Mouse (Mus musculus): ENCODE results near the gene Klra2.
"Not testable (repeated sequence)": the region's sequence is repeated elsewhere in the genome, so short reads cannot be mapped to it uniquely, and the experiment has no call there.

Klra2 gene

DNA sequence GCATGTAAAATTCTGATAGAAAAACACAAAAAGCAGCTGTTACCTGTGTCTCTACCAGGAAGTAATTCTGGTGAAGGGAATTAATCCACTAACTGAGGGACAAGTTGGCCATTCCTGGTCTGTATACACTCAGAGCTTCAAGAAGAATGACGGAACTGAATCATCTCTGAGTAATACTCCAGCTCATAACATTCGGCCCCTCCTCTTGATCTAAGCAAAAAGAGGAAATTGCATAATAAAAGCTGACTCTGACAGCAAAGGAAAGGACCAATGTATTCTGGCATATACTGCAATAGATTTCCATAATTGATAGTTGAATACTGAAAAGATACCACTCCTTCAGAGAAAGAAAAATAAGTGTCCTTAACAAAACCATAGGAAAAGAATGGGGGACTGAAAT, at the start of gene Klra2:
Gene Klra2 (minus strand): TSS at position 157 of the 400 bp plus-strand sequence.
- no peak for DNase-seq (ENCODE audit: low spot score in 2 of 2)

GRCm38 (mm10) chr6:131294435-131295112, 47.4 kb upstream of the Klra2 start:
- no peak for DNase-seq (ENCODE audit: low spot score in 2 of 2)

DNA sequence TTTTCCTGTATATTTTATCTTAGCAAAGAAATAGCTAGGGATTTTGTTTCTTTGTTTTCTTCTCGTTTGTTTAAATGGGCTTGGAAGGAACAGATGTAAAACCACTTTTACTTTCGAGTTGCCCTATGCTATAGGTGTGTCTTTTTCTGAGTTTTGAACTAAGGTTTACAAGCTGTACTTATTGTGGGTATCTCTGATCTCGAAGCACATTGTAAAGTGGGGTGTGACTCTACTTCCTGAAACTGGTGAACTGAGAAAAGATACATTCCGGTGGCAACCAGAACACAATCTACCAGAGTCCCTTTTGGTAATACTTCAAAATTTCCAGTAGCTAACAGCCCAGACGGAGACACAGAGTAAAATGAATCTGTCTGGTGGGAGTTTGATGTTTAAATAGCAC, 46.8 kb upstream of the Klra2 start:
- no peak for DNase-seq (ENCODE audit: low spot score in 2 of 2)

GRCm38 (mm10) chr6:131292991-131293788, 46.0 kb upstream of the Klra2 start, which contains the start of gene Magohb:
TSS of gene Magohb (minus strand) at chr6:131293244.
- DNase-seq (ENCODE audit: low spot score in 2 of 2), result peak; percentile 86 to 96

- DNase-seq (ENCODE audit: low spot score in 2 of 2), result no peak
Observed at GRCm38 (mm10) chr6:131292276-131292990, 45.3 kb upstream of the Klra2 start.

- DNase-seq (ENCODE audit: low spot score in 2 of 2), result no peak
Observed at GRCm38 (mm10) chr6:131290430-131290829, 43.3 kb upstream of the Klra2 start.

- not testable (repeated sequence) for DNase-seq (ENCODE audit: low spot score in 2 of 2)
Observed at GRCm38 (mm10) chr6:131278160-131278559, 31.0 kb upstream of the Klra2 start.

DNA sequence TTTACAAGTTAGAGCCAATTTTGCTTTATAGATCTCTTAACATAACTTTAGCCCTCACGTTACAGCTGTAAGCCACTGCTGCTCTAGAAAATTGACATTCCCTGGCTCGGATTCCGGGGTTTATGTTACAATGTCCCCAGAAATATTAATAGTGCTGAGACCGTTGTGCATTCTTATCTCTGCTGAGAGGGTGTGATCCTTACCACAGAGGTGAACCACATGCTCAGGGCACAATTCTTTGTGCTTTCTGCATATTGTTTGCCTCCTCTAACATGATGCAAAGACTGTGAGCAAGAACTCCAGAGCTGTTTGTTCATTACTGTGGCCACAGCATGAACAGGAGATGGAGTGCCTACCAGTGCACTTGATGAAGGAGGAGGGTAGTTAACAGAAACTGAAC, 29.5 kb upstream of the Klra2 start:
- DNase-seq (ENCODE audit: low spot score in 2 of 2), result no peak

DNA sequence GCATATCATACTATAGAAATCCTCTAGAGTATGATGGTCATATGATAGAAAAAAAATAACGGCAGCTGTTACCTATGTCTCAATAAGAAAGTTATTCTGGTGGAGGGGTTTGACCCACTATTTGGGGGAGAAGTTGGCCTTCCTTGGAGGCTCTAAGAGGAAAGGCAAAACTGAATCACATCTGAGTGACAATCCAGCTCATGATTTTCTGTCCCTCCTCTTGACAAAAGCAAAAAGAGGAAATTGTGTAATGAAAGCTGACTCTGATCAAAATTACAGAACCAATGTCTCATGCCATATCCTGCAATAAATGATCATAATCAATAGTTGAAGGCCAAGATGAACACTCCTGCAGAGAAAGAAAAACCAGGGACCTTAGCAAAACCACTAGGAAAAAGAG, 25.1 kb upstream of the Klra2 start:
- DNase-seq (ENCODE audit: low spot score in 2 of 2), result no peak

GRCm38 (mm10) chr6:131270312-131270711, 23.1 kb upstream of the Klra2 start:
- DNase-seq (ENCODE audit: low spot score in 2 of 2), result no peak

GRCm38 (mm10) chr6:131269599-131269998, 22.4 kb upstream of the Klra2 start:
- no peak for DNase-seq (ENCODE audit: low spot score in 2 of 2)

DNA sequence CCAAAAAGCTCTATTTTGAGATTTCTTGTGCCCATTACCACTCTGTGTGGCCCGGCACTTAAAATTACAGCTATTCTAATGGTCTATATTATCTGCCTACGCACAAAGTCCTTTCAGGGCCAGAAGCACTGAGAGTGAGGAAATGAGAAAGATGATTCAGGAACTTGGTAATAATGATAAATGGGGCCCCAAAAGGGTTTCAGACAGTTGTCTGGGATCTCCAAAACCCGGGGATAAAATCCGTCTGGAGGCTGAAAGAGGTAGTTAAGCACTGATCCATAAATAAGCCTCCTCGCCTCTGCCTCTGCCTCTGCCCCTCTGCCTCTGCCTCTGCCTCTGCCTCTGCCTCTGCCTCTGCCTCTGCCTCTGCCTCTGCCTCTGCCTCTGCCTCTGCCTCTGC, 17.0 kb upstream of the Klra2 start:
- no peak for DNase-seq (ENCODE audit: low spot score in 2 of 2)

GRCm38 (mm10) chr6:131262778-131263177, 15.6 kb upstream of the Klra2 start:
- no peak for DNase-seq (ENCODE audit: low spot score in 2 of 2)

GRCm38 (mm10) chr6:131262009-131262408, 14.8 kb upstream of the Klra2 start:
- no peak for DNase-seq (ENCODE audit: low spot score in 2 of 2)

- no peak for DNase-seq (ENCODE audit: low spot score in 2 of 2)
Observed at GRCm38 (mm10) chr6:131245081-131245480, 2.1 kb downstream of the Klra2 start.
